Comparison of ENCODE assay signal across 17 mouse cellular contexts in genomic region chr1:58806651-58807050, GRCm38 (mm10). TPM values are rescaled to one million over a fixed set of nuclear protein-coding genes. Genes with fewer than 3 reads are reported as not detected.
DNase-seq lines count a peak whose midpoint lies in the region; ATAC-seq lines count a peak whose summit lies in the region.
"Had no signal": no experiment of that assay in that cellular context is flagged by ENCODE, and none has a peak within 500 bp of the region (broad histone marks: within the 10 kb centered on the region; RNA-seq: fewer than 3 reads in every experiment).

No protein-coding gene starts in this region.

- peak; percentile 36 to 44 for DNase-seq in spleen, postnatal 36 days (ENCODE audit: low spot score in 2 of 2)
- DNase-seq in spleen, adult 12 weeks (ENCODE audit: low spot score), result no peak
- DNase-seq in T-cell, adult 2 months (ENCODE audit: low spot score), result peak; percentile 66
- no peak for DNase-seq in neural tube, embryonic 10.5 days (ENCODE audit: extremely low spot score, low spot score)
- DNase-seq in cerebellum, adult 11-12 months, result no peak
- no peak for DNase-seq in embryo, embryonic 11 days
- DNase-seq: adrenal gland, postnatal 10 days; cerebellum, postnatal 10 days; gastrocnemius, postnatal 36 days; heart, postnatal 4 days; lung, embryonic 14.5 days; midbrain, embryonic 14.5 days; right cerebral cortex, postnatal 25 days had no signal

- ATAC-seq in neutrophil, adult 5-6 weeks (ENCODE audit: extremely low read depth, insufficient number of reproducible peaks, low FRiP score, poor library complexity, severe bottlenecking), result peak; percentile 31; the same call in 1 of the 2 replicates
- ATAC-seq: forebrain, embryonic 15.5 days; hindbrain, embryonic 16.5 days; liver, embryonic 12.5 days had no signal

RNA-seq across cellular contexts. Expression of gene Casp8, which starts 11.5 kb away (rescaled TPM):
- total RNA-seq in neutrophil, adult 5-6 weeks (2017), result 90.5 and 99.0 TPM in 2 replicates

Comparison
In these comparisons a context has a peak if more than half of its experiments do, and no peak if none do; other contexts are left out.
1. DNase-seq: peak in spleen, postnatal 36 days (2 of 2) and T-cell, adult 2 months (single experiment); none in spleen, adult 12 weeks (single experiment), neural tube, embryonic 10.5 days (single experiment), cerebellum, adult 11-12 months (single experiment) and embryo, embryonic 11 days (single experiment).